Mouse (Mus musculus): ENCODE measurements around the gene Frmd7. TPM values are rescaled to one million over a fixed set of nuclear protein-coding genes. Genes with fewer than 3 reads are reported as not detected.

The Frmd7 gene
- polyA plus RNA-seq, 1 experiment from 2014 or later, result 0.15 TPM

Other genes starting within 250 kb of the Frmd7 start
- gene Stk26, start 101.7 kb downstream of the Frmd7 start, polyA plus RNA-seq (2015; fragmentation: Nextera tagmentation; extraction: Ambion mirVana), result 0.46 and 0.50 TPM in 2 replicates
- 10.8 and 12.0 TPM in 2 replicates for gene Rap2c, start 75.3 kb upstream of the Frmd7 start, polyA plus RNA-seq (2015; fragmentation: Nextera tagmentation; extraction: Ambion mirVana)